Mouse (Mus musculus) midbrain, embryonic 14.5 days (tissue): ENCODE measurements around the gene Abca13. TPM values are rescaled to one million over a fixed set of nuclear protein-coding genes. Genes with fewer than 3 reads are reported as not detected.
A peak's percentile ranks its signal among the peaks of the same experiment; 100 is the strongest.

Experiments used
- ATAC-seq: fragments of 200-750 bp; cut with Nextera tagmentation; 2 replicates; pipeline ENCODE4 v1.8.0; 2017; ENCODE audit warnings: moderate number of reproducible peaks, moderate library complexity; ENCODE audit not compliant: low FRiP score, low TSS enrichment
- DNase-seq: peaks from one replicate; pipeline ENCODE4 v3.0.0-alpha.2; 2015
- H3K27ac ChIP-seq: fragments of 300-500 bp; sonication (generic); replicated peaks from 2 replicates; pipeline ENCODE4 v1.5.1; 2014; ENCODE audit warnings: mild to moderate bottlenecking, low read depth, low read length, moderate library complexity
- H3K27me3 ChIP-seq: fragments of 300-500 bp; sonication (generic); 2 replicates; pipeline ENCODE4 v1.6.1; 2014; ENCODE audit warnings: low read length, control low read depth, mixed read lengths; ENCODE audit not compliant: control insufficient read depth, insufficient read depth
- H3K36me3 ChIP-seq: fragments of 300-500 bp; sonication (generic); 2 replicates; pipeline ENCODE4 v1.6.1; 2014; ENCODE audit warnings: low read length, control low read depth; ENCODE audit not compliant: control insufficient read depth, insufficient read depth
- H3K4me1 ChIP-seq: fragments of 300-500 bp; sonication (generic); 2 replicates; pipeline ENCODE4 v1.6.1; 2014; ENCODE audit warnings: mild to moderate bottlenecking, antibody characterized with exemption, low read length, control low read depth; ENCODE audit not compliant: control insufficient read depth, insufficient read depth
- H3K4me2 ChIP-seq: fragments of 300-500 bp; sonication (generic); 2 replicates; pipeline ENCODE4 v1.6.1; 2014; ENCODE audit warnings: mild to moderate bottlenecking, low read length, moderate library complexity
- H3K4me3 ChIP-seq: fragments of 300-500 bp; sonication (generic); replicated peaks from 2 replicates; pipeline ENCODE4 v1.5.1; 2014; ENCODE audit warnings: low read depth, low read length
- H3K9ac ChIP-seq: fragments of 300-500 bp; sonication (generic); replicated peaks from 2 replicates; pipeline ENCODE4 v1.6.1; 2014; ENCODE audit warnings: mild to moderate bottlenecking, low read length, moderate library complexity
- H3K9me3 ChIP-seq: fragments of 300-500 bp; sonication (generic); 2 replicates; pipeline ENCODE4 v1.6.1; 2016; ENCODE audit warnings: low read length, control low read depth, mixed read lengths; ENCODE audit not compliant: control insufficient read depth
- WGBS: fragments of 180-500 bp; shearing (Covaris S2); extraction: QIAGEN DNeasy Blood & Tissue Kit; methylation state at CpG from one replicate; pipeline ENCODE4 v1.1.7; 2014; 5-methylcytosine and 5-hydroxymethylcytosine counted together
- polyA plus RNA-seq: library from polyadenylated mRNA; unstranded; fragments of >200 nt; fragmentation: Nextera tagmentation; extraction: Ambion mirVana; gene quantifications from 2 replicates; pipeline ENCODE4 v1.2.1, GENCODE M21; 2014

Gene Abca13
- polyA plus RNA-seq, 1 experiment from 2014 or later: 0.18 TPM

- ATAC-seq: no peak
- Histone ChIP-seq H3K9ac (no peak overlapping the region), H3K27ac (no peak overlapping the region), H3K4me3 (no peak overlapping the region), H3K4me1 (no peaks in the 10 kb centered on the region), H3K27me3 (no peaks in the 10 kb centered on the region), H3K36me3 (no peaks in the 10 kb centered on the region), H3K4me2 (no peak overlapping the region), H3K9me3 (no peaks in the 10 kb centered on the region)
- DNase-seq: no peak
- 60% methylated on average over 1 of the region's 1 CpGs for WGBS
Observed at GRCm38 (mm10) chr11:9619986-9620385, 428.2 kb downstream of the Abca13 start.

GRCm38 (mm10) chr11:9622888-9623287 lies 431.1 kb downstream of the Abca13 start:
- Histone ChIP-seq H3K9me3 (no peaks in the 10 kb centered on the region), H3K9ac (no peak overlapping the region), H3K4me2 (no peak overlapping the region), H3K27ac (no peak overlapping the region), H3K4me1 (no peaks in the 10 kb centered on the region), H3K27me3 (no peaks in the 10 kb centered on the region), H3K4me3 (no peak overlapping the region), H3K36me3 (no peaks in the 10 kb centered on the region)
- ATAC-seq: no peak
- 91% methylated on average over 2 of the region's 2 CpGs for WGBS
- DNase-seq: no peak

DNA sequence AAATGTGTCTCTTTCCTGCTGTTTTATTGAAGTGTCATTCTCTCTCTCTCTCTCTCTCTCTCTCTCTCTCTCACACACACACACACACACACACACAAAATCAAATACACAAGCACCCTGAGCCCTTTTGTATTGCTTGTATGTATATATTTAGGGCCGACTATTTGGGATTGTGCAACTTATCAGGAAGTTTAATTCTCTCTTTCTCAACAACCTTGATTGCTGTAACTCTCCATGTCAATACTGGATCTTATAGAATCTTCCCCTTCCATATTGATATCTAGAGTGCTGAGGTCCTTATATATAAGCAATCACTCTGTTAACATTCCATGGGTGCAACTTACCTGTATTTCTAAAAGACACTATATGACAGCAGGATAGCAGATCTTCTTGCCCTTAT lies 433.0 kb downstream of the Abca13 start:
- ATAC-seq: no peak
- H3K27me3 ChIP-seq: no peaks in the 10 kb centered on the region
- no peaks in the 10 kb centered on the region for H3K36me3 ChIP-seq
- WGBS: 77% methylated on average over 1 of the region's 1 CpGs
- H3K9me3 ChIP-seq: no peaks in the 10 kb centered on the region
- no peak overlapping the region for H3K4me3 ChIP-seq
- H3K4me1 ChIP-seq: no peaks in the 10 kb centered on the region
- no peak overlapping the region for H3K27ac ChIP-seq
- DNase-seq: no peak
- H3K9ac ChIP-seq: no peak overlapping the region
- H3K4me2 ChIP-seq: no peak overlapping the region

DNA sequence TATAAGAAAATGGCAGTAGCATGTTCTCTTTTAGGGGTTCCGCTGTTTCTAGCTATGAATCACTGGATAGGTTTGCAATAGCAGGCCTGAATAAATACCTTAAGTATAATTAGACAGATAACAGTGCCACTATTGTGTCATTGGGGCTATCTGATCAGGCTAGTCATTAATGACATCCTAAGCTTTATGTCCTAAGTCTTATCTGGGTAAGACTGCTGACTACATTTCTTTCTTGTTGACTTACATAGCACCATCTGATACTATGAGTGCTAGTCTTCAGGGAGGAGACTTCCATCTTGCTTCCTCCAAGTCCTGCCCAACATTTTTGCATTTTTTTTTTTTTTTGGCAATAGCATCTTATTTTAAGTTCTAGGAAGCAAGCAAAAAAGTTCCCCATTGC lies 434.1 kb downstream of the Abca13 start:
- WGBS: 95% methylated on average over 1 of the region's 1 CpGs
- Histone ChIP-seq H3K9ac (no peak overlapping the region), H3K36me3 (no peaks in the 10 kb centered on the region), H3K27me3 (no peaks in the 10 kb centered on the region), H3K4me2 (no peak overlapping the region), H3K27ac (no peak overlapping the region), H3K4me1 (no peaks in the 10 kb centered on the region), H3K9me3 (no peaks in the 10 kb centered on the region), H3K4me3 (no peak overlapping the region)
- ATAC-seq: no peak
- DNase-seq: no peak

GRCm38 (mm10) chr11:9647272-9647671 lies 455.5 kb downstream of the Abca13 start:
- no peak for ATAC-seq
- H3K9me3 ChIP-seq: no peaks in the 10 kb centered on the region
- no peak overlapping the region for H3K4me3 ChIP-seq
- no peaks in the 10 kb centered on the region for H3K36me3 ChIP-seq
- H3K27me3 ChIP-seq: no peaks in the 10 kb centered on the region
- H3K27ac ChIP-seq: no peak overlapping the region
- no peak for DNase-seq
- WGBS: 88% methylated on average over 3 of the region's 3 CpGs
- H3K4me2 ChIP-seq: no peak overlapping the region
- no peak overlapping the region for H3K9ac ChIP-seq
- H3K4me1 ChIP-seq: no peaks in the 10 kb centered on the region

DNA sequence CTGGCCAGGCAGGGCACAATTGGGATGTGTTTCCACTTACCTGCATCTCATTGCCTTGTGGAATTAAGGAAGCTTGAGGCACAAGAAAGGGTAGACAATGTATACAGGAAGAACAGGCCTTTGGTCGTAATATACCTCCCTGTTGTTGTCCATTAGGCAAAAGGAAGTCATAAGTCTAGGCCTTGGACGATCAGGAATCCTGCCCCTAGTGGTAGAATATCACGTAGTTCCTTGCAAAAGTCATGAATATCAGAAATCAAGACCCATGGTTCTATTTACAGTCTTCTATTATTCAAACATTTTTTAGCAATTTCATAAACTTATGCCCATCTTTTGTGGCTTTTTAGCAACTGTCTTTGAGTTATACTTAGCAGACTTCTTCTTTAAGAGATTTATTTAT lies 456.2 kb downstream of the Abca13 start:
- H3K9ac ChIP-seq: no peak overlapping the region
- H3K27me3 ChIP-seq: no peaks in the 10 kb centered on the region
- ATAC-seq (no peak), DNase-seq (peak; percentile 22)
- no peak overlapping the region for H3K4me2 ChIP-seq
- WGBS: 61% methylated on average over 3 of the region's 3 CpGs
- H3K4me1 ChIP-seq: no peaks in the 10 kb centered on the region
- H3K4me3 ChIP-seq: no peak overlapping the region
- no peak overlapping the region for H3K27ac ChIP-seq
- no peaks in the 10 kb centered on the region for H3K9me3 ChIP-seq
- H3K36me3 ChIP-seq: no peaks in the 10 kb centered on the region

GRCm38 (mm10) chr11:9666648-9667255 lies 475.0 kb downstream of the Abca13 start:
- DNase-seq: no peak
- Histone ChIP-seq H3K36me3 (no peaks in the 10 kb centered on the region), H3K27ac (no peak overlapping the region), H3K9ac (no peak overlapping the region), H3K4me2 (no peak overlapping the region), H3K9me3 (no peaks in the 10 kb centered on the region), H3K4me1 (no peaks in the 10 kb centered on the region), H3K27me3 (no peaks in the 10 kb centered on the region), H3K4me3 (no peak overlapping the region)
- ATAC-seq: no peak
- 85% methylated on average over 3 of the region's 3 CpGs for WGBS

- no peaks in the 10 kb centered on the region for H3K4me1 ChIP-seq
- WGBS: 88% methylated on average over 1 of the region's 1 CpGs
- no peak overlapping the region for H3K27ac ChIP-seq
- no peaks in the 10 kb centered on the region for H3K27me3 ChIP-seq
- no peaks in the 10 kb centered on the region for H3K9me3 ChIP-seq
- DNase-seq (no peak), ATAC-seq (no peak)
- no peak overlapping the region for H3K9ac ChIP-seq
- no peaks in the 10 kb centered on the region for H3K36me3 ChIP-seq
- H3K4me2 ChIP-seq: no peak overlapping the region
- H3K4me3 ChIP-seq: no peak overlapping the region
Observed at GRCm38 (mm10) chr11:9669430-9669829, 477.7 kb downstream of the Abca13 start.

GRCm38 (mm10) chr11:9684952-9685351 lies 493.2 kb downstream of the Abca13 start:
- peak; percentile 12 for DNase-seq
- no peak overlapping the region for H3K4me2 ChIP-seq
- WGBS: 81% methylated on average over 2 of the region's 2 CpGs

More at GRCm38 (mm10) chr11:9684952-9685351, 493.2 kb downstream of the Abca13 start:
- H3K4me1 ChIP-seq: no peaks in the 10 kb centered on the region
- H3K9me3 ChIP-seq: no peaks in the 10 kb centered on the region
- no peak overlapping the region for H3K27ac ChIP-seq
- no peak overlapping the region for H3K9ac ChIP-seq
- ATAC-seq: no peak
- H3K4me3 ChIP-seq: no peak overlapping the region
- no peaks in the 10 kb centered on the region for H3K36me3 ChIP-seq
- no peaks in the 10 kb centered on the region for H3K27me3 ChIP-seq
